Mouse (Mus musculus): ENCODE measurements at regions not wholly inside any gene's neighbourhood (a gene's known extent, or its start where the extent isn't known, plus 50 kb on each side); places are given as distances from the start of the nearest gene placed in this dataset.

DNA sequence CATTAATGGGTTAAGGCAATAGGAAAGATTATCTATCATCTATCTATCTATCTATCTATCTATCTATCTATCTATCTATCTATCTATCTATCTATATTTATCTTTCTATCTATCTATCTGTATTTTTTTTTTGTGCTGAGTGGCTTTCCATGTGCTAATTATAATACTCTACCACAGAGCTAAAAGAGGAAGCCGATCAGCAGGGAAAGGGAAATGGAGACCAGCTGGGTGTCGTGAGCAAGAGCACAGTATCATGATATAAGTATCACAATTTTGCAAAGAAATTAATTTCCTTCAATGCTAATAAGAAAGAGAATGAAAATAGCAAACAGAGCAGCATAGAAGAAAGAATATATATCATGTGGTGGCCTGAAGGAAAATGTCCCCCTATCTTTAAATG is 69.6 kb downstream of the Cldn1 start:
- H3K9ac ChIP-seq (ENCODE audit: low read depth, low read length) = no peak overlapping the region
- WGBS = 81% methylated on average over 2 of the region's 2 CpGs
- H3K9me3 ChIP-seq (replicated peaks; ENCODE audit: control insufficient read depth, low read length, poor library complexity, severe bottlenecking) = no peaks in the 10 kb centered on the region
- no peak overlapping the region for H3K4me2 ChIP-seq (ENCODE audit: low read length)
- H3K36me3 ChIP-seq (ENCODE audit: control insufficient read depth, insufficient read depth, low read length) = no peaks in the 10 kb centered on the region
- no peak for ATAC-seq
- no peaks in the 10 kb centered on the region for H3K4me1 ChIP-seq (ENCODE audit: control insufficient read depth, insufficient read depth, low read length)
- no peak overlapping the region for H3K4me3 ChIP-seq (ENCODE audit: low read depth, low read length)
- no peak overlapping the region for H3K27ac ChIP-seq (ENCODE audit: low read length)
- H3K27me3 ChIP-seq (ENCODE audit: control insufficient read depth, insufficient read depth, low read depth, low read length) = no peaks in the 10 kb centered on the region

GRCm38 (mm10) chr16:26291692-26292091 is 79.9 kb downstream of the Cldn1 start:
- WGBS = 91% methylated on average over 2 of the region's 2 CpGs
- no peaks in the 10 kb centered on the region for H3K36me3 ChIP-seq (ENCODE audit: control insufficient read depth, insufficient read depth, low read length)
- no peaks in the 10 kb centered on the region for H3K27me3 ChIP-seq (ENCODE audit: control insufficient read depth, insufficient read depth, low read depth, low read length)
- no peak overlapping the region for H3K9ac ChIP-seq (ENCODE audit: low read depth, low read length)
- H3K4me3 ChIP-seq (ENCODE audit: low read depth, low read length) = no peak overlapping the region
- H3K4me1 ChIP-seq (ENCODE audit: control insufficient read depth, insufficient read depth, low read length) = no peaks in the 10 kb centered on the region
- no peak for ATAC-seq
- H3K4me2 ChIP-seq (ENCODE audit: low read length) = no peak overlapping the region
- no peak overlapping the region for H3K27ac ChIP-seq (ENCODE audit: low read length)
- no peaks in the 10 kb centered on the region for H3K9me3 ChIP-seq (replicated peaks; ENCODE audit: control insufficient read depth, low read length, poor library complexity, severe bottlenecking)

DNA sequence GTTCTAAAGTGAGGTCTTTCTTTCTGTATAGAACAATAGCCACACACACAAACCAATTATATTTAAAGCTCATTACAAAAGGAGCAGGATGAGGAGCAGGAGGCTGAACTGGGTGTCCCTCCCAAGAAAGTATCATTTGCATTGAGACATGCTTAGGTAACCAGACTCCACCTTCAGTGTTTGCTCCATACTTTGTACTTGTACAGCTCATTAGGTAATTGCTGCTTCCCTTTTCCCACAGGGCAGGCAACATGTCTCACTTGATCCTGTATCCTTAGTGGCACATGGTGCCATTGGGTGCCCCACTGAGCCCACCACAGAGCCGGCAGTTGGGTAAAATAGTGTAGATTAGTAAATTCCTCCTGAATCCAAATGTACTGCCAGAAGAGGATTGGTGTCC is 86.0 kb downstream of the Cldn1 start:
- Histone ChIP-seq H3K9me3 (replicated peaks; ENCODE audit: control insufficient read depth, low read length, poor library complexity, severe bottlenecking) (no peaks in the 10 kb centered on the region), H3K4me3 (ENCODE audit: low read depth, low read length) (no peak overlapping the region), H3K9ac (ENCODE audit: low read depth, low read length) (no peak overlapping the region), H3K27ac (ENCODE audit: low read length) (no peak overlapping the region), H3K4me1 (ENCODE audit: control insufficient read depth, insufficient read depth, low read length) (no peaks in the 10 kb centered on the region), H3K36me3 (ENCODE audit: control insufficient read depth, insufficient read depth, low read length) (no peaks in the 10 kb centered on the region), H3K4me2 (ENCODE audit: low read length) (no peak overlapping the region), H3K27me3 (ENCODE audit: control insufficient read depth, insufficient read depth, low read depth, low read length) (no peaks in the 10 kb centered on the region)
- no peak for ATAC-seq
- 93% methylated on average over 1 of the region's 1 CpGs for whole genome bisulfite sequencing

GRCm38 (mm10) chr16:26284713-26285112 is 86.9 kb downstream of the Cldn1 start:
- H3K27me3 ChIP-seq (ENCODE audit: control insufficient read depth, insufficient read depth, low read depth, low read length) = no peaks in the 10 kb centered on the region
- ATAC-seq = no peak
- no peak overlapping the region for H3K9ac ChIP-seq (ENCODE audit: low read depth, low read length)
- H3K36me3 ChIP-seq (ENCODE audit: control insufficient read depth, insufficient read depth, low read length) = no peaks in the 10 kb centered on the region
- H3K4me2 ChIP-seq (ENCODE audit: low read length) = no peak overlapping the region
- H3K27ac ChIP-seq (ENCODE audit: low read length) = no peak overlapping the region
- H3K4me3 ChIP-seq (ENCODE audit: low read depth, low read length) = no peak overlapping the region
- WGBS = 96% methylated on average over 6 of the region's 6 CpGs
- no peaks in the 10 kb centered on the region for H3K4me1 ChIP-seq (ENCODE audit: control insufficient read depth, insufficient read depth, low read length)
- no peaks in the 10 kb centered on the region for H3K9me3 ChIP-seq (replicated peaks; ENCODE audit: control insufficient read depth, low read length, poor library complexity, severe bottlenecking)

GRCm38 (mm10) chr16:26282418-26282817 is 89.2 kb downstream of the Cldn1 start:
- 45% methylated on average over 1 of the region's 1 CpGs for WGBS
- no peak overlapping the region for H3K4me3 ChIP-seq (ENCODE audit: low read depth, low read length)
- no peaks in the 10 kb centered on the region for H3K4me1 ChIP-seq (ENCODE audit: control insufficient read depth, insufficient read depth, low read length)
- H3K27me3 ChIP-seq (ENCODE audit: control insufficient read depth, insufficient read depth, low read depth, low read length) = no peaks in the 10 kb centered on the region
- no peak overlapping the region for H3K9ac ChIP-seq (ENCODE audit: low read depth, low read length)
- ATAC-seq = no peak
- no peak overlapping the region for H3K4me2 ChIP-seq (ENCODE audit: low read length)
- H3K27ac ChIP-seq (ENCODE audit: low read length) = no peak overlapping the region
- H3K9me3 ChIP-seq (replicated peaks; ENCODE audit: control insufficient read depth, low read length, poor library complexity, severe bottlenecking) = no peaks in the 10 kb centered on the region
- H3K36me3 ChIP-seq (ENCODE audit: control insufficient read depth, insufficient read depth, low read length) = no peaks in the 10 kb centered on the region

- Histone ChIP-seq H3K4me3 (ENCODE audit: low read depth, low read length) (no peak overlapping the region), H3K4me2 (ENCODE audit: low read length) (no peak overlapping the region), H3K9me3 (replicated peaks; ENCODE audit: control insufficient read depth, low read length, poor library complexity, severe bottlenecking) (no peaks in the 10 kb centered on the region), H3K27me3 (ENCODE audit: control insufficient read depth, insufficient read depth, low read depth, low read length) (no peaks in the 10 kb centered on the region), H3K4me1 (ENCODE audit: control insufficient read depth, insufficient read depth, low read length) (no peaks in the 10 kb centered on the region), H3K36me3 (ENCODE audit: control insufficient read depth, insufficient read depth, low read length) (no peaks in the 10 kb centered on the region), H3K27ac (ENCODE audit: low read length) (no peak overlapping the region), H3K9ac (ENCODE audit: low read depth, low read length) (no peak overlapping the region)
- no peak for ATAC-seq
- WGBS = 85% methylated on average over 2 of the region's 2 CpGs
Observed at GRCm38 (mm10) chr16:26281496-26281895, 90.1 kb downstream of the Cldn1 start.

- H3K9ac ChIP-seq (ENCODE audit: low read depth, low read length) = no peak overlapping the region
- H3K4me1 ChIP-seq (ENCODE audit: control insufficient read depth, insufficient read depth, low read length) = no peaks in the 10 kb centered on the region
- ATAC-seq = no peak
- no peak overlapping the region for H3K27ac ChIP-seq (ENCODE audit: low read length)
- H3K27me3 ChIP-seq (ENCODE audit: control insufficient read depth, insufficient read depth, low read depth, low read length) = no peaks in the 10 kb centered on the region
- H3K9me3 ChIP-seq (replicated peaks; ENCODE audit: control insufficient read depth, low read length, poor library complexity, severe bottlenecking) = no peaks in the 10 kb centered on the region
- H3K36me3 ChIP-seq (ENCODE audit: control insufficient read depth, insufficient read depth, low read length) = no peaks in the 10 kb centered on the region
- H3K4me2 ChIP-seq (ENCODE audit: low read length) = no peak overlapping the region
- H3K4me3 ChIP-seq (ENCODE audit: low read depth, low read length) = no peak overlapping the region
- 88% methylated on average over 1 of the region's 1 CpGs for WGBS
Observed at GRCm38 (mm10) chr16:26276789-26277188, 94.9 kb downstream of the Cldn1 start.

GRCm38 (mm10) chr16:26252824-26253223 is 118.8 kb downstream of the Cldn1 start:
- ATAC-seq = no peak
- Histone ChIP-seq H3K4me2 (ENCODE audit: low read length) (no peak overlapping the region), H3K9ac (ENCODE audit: low read depth, low read length) (no peak overlapping the region), H3K36me3 (ENCODE audit: control insufficient read depth, insufficient read depth, low read length) (no peaks in the 10 kb centered on the region), H3K4me1 (ENCODE audit: control insufficient read depth, insufficient read depth, low read length) (no peaks in the 10 kb centered on the region), H3K27ac (ENCODE audit: low read length) (no peak overlapping the region), H3K27me3 (ENCODE audit: control insufficient read depth, insufficient read depth, low read depth, low read length) (no peaks in the 10 kb centered on the region), H3K4me3 (ENCODE audit: low read depth, low read length) (no peak overlapping the region), H3K9me3 (replicated peaks; ENCODE audit: control insufficient read depth, low read length, poor library complexity, severe bottlenecking) (no peaks in the 10 kb centered on the region)
- 69% methylated on average over 2 of the region's 2 CpGs for WGBS

DNA sequence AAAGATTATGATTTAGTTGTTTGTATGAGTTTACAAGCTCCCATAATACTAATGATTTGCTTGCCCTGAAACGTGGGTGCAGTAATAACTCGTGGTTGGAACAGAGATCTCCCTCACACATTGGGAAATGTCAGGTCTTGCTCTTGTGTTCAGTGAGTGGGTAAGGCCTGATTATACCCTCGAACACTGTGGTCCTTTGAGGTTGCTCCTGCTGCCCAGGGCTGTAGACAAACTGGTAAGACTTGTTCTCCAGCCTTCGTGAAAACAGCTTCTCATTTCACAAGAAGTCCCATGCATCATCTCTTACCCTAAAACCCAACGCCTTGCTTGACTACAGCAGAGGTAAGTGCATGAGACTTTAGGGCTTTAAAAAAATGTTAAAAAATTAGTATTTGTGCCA is 119.9 kb downstream of the Cldn1 start:
- no peak overlapping the region for H3K27ac ChIP-seq (ENCODE audit: low read length)
- H3K9ac ChIP-seq (ENCODE audit: low read depth, low read length) = no peak overlapping the region
- no peak for ATAC-seq
- no peaks in the 10 kb centered on the region for H3K27me3 ChIP-seq (ENCODE audit: control insufficient read depth, insufficient read depth, low read depth, low read length)
- H3K9me3 ChIP-seq (replicated peaks; ENCODE audit: control insufficient read depth, low read length, poor library complexity, severe bottlenecking) = no peaks in the 10 kb centered on the region
- 83% methylated on average over 5 of the region's 5 CpGs for WGBS
- no peak overlapping the region for H3K4me3 ChIP-seq (ENCODE audit: low read depth, low read length)
- no peaks in the 10 kb centered on the region for H3K4me1 ChIP-seq (ENCODE audit: control insufficient read depth, insufficient read depth, low read length)
- H3K4me2 ChIP-seq (ENCODE audit: low read length) = no peak overlapping the region
- H3K36me3 ChIP-seq (ENCODE audit: control insufficient read depth, insufficient read depth, low read length) = no peaks in the 10 kb centered on the region

GRCm38 (mm10) chr16:26251027-26251426 is 120.6 kb downstream of the Cldn1 start:
- whole genome bisulfite sequencing = 89% methylated on average over 2 of the region's 2 CpGs
- Histone ChIP-seq H3K27me3 (ENCODE audit: control insufficient read depth, insufficient read depth, low read depth, low read length) (no peaks in the 10 kb centered on the region), H3K9ac (ENCODE audit: low read depth, low read length) (no peak overlapping the region), H3K27ac (ENCODE audit: low read length) (no peak overlapping the region), H3K4me1 (ENCODE audit: control insufficient read depth, insufficient read depth, low read length) (no peaks in the 10 kb centered on the region), H3K36me3 (ENCODE audit: control insufficient read depth, insufficient read depth, low read length) (no peaks in the 10 kb centered on the region), H3K4me2 (ENCODE audit: low read length) (no peak overlapping the region), H3K4me3 (ENCODE audit: low read depth, low read length) (no peak overlapping the region), H3K9me3 (replicated peaks; ENCODE audit: control insufficient read depth, low read length, poor library complexity, severe bottlenecking) (no peaks in the 10 kb centered on the region)
- no peak for ATAC-seq
